Mouse (Mus musculus) spleen, postnatal 10 days (tissue): ENCODE data around the gene Suds3.

Experiments used
- DNase-seq, 2 experiments: peaks; one replicate each; pipeline ENCODE4 v3.0.0; 2021 to 2022; ENCODE audit warnings: low spot score in 2 of 2

The Suds3 gene

GRCm38 (mm10) chr5:117049940-117050339 lies 66.0 kb downstream of the Suds3 start:
- no peak for DNase-seq

DNA sequence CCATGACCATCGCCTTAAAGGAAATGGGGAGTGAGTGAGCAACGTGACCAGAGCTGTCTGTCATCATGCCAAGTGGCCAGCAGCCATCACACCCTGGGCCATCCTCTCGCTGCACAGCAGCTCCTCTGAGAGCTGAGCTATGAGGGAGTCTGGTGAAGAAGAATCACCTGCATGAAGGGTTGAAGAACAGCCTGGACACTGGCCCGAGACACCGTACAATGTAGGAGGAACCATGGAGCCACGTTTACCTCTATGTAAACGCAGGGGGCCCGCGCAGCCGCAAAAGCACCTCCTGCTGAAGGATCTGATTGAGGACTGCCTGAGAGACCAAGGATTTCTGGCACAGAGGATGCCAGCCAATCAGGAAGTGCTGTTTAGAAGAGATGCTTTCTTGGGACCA lies 70.8 kb downstream of the Suds3 start:
- DNase-seq, result no peak

DNA sequence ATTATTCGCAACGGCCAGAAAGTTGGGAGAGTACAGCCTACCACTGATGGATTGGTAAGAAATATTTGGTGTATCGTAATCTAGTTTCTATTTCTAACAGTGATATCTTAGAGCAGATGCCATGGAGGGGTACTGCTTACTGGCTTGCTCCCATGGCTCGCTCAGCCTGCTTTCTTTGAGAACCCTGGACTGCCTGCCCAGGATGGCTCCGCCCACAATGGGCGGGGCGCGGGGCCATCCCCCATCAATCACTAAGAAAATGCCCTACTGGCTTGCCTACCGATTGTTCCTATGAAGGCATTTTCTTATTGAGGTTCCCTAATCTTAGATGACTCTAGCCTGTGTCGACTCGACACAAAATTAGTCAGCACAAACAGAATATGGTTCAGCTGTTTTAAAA lies 73.3 kb downstream of the Suds3 start:
- DNase-seq, result no peak
